Mouse (Mus musculus) liver, embryonic 14 days (tissue): ENCODE data around the gene Rit1. TPM values are rescaled to one million over a fixed set of nuclear protein-coding genes. Genes with fewer than 3 reads are reported as not detected.

ENCODE experiments used
- polyA plus RNA-seq: library from polyadenylated mRNA; depleted of rRNA; stranded (reverse); fragments of >200 nt; gene quantifications from 2 replicates; pipeline ENCODE4 v1.2.3, GENCODE M21; 2012; rRNA removed

Gene Rit1
- 20.2 and 22.1 TPM in 2 replicates for polyA plus RNA-seq

GRCm38 (mm10) chr3:88716399-88717197 is at the start of gene Rit1:
TSS of gene Rit1 (plus strand) at chr3:88716838.

GRCm38 (mm10) chr3:88684980-88685941 is 31.4 kb upstream of the Rit1 start, which contains the start of gene Khdc4:
TSS of gene Khdc4 (plus strand) at chr3:88685803.

GRCm38 (mm10) chr3:88774939-88775841 is 58.6 kb downstream of the Rit1 start, which contains the start of gene Syt11:
TSS of gene Syt11 (minus strand) at chr3:88775164.

Other genes with a start within 250 kb of the Rit1 start
- 62.2 and 64.1 TPM in 2 replicates for gene Lmna, start 206.9 kb upstream of the Rit1 start, polyA plus RNA-seq
- gene Mex3a, start 184.4 kb upstream of the Rit1 start, polyA plus RNA-seq: 1.2 and 1.3 TPM in 2 replicates
- gene Rab25, start 168.5 kb upstream of the Rit1 start, polyA plus RNA-seq: 0.12 and 0.32 TPM in 2 replicates
- 70.8 and 71.2 TPM in 2 replicates for gene Lamtor2, start 163.8 kb upstream of the Rit1 start, polyA plus RNA-seq
- 21.4 and 23.9 TPM in 2 replicates for gene Ubqln4, start 163.1 kb upstream of the Rit1 start, polyA plus RNA-seq
- gene Ssr2, start 141.0 kb upstream of the Rit1 start, polyA plus RNA-seq: 151 and 178 TPM in 2 replicates
- gene Arhgef2, start 110.9 kb upstream of the Rit1 start, polyA plus RNA-seq: 8.0 and 11.1 TPM in 2 replicates
- not detected in 2 replicates for gene Rxfp4, start 63.7 kb upstream of the Rit1 start, polyA plus RNA-seq
- gene Khdc4, start 31.0 kb upstream of the Rit1 start, polyA plus RNA-seq: 28.2 and 33.3 TPM in 2 replicates
- gene Syt11, start 58.3 kb downstream of the Rit1 start, polyA plus RNA-seq: 0.40 and 0.62 TPM in 2 replicates
- 6.3 and 7.3 TPM in 2 replicates for gene Gon4l, start 118.4 kb downstream of the Rit1 start, polyA plus RNA-seq
- gene Msto1, start 197.2 kb downstream of the Rit1 start, polyA plus RNA-seq: 9.5 and 10.7 TPM in 2 replicates
- 3.1 and 3.6 TPM in 2 replicates for gene Ash1l, start 233.8 kb downstream of the Rit1 start, polyA plus RNA-seq
- gene Dap3, start 234.3 kb downstream of the Rit1 start, polyA plus RNA-seq: 58.5 and 61.9 TPM in 2 replicates